Mouse (Mus musculus): ENCODE measurements around the gene Prdm11.

DNA sequence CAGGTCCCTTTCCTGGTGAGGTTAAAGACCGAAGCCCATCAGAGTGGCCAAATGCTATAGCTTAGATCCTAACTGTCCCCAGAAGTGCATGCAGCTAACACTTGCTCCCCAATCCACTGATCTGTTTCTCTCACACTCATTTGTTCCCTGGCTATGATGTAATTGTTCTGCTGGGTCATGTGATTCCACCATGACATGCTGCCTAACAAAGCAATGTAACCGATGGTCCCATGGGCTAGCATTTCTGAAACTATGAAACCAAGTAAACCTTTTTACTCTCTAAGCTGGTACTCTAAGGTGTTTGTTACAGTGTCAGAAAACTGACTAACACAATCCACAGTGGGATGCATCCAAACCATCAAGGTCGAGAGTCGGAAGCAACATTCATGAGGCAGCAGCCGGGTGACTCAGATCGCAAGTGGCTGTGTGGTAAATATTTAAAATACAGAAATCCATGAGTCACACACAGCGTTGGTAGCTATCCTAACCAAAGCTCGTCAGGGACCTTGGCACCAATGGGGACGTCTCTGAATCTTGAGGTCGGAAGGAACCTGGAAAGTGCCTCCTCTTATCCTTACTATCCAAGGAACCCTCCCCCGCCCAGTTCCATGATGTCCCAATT lies 100.7 kb downstream of the Prdm11 start:
- TF ChIP-seq GATA1 (IDR thresholded peaks at IDR 0.05; ENCODE audit: borderline replicate concordance, low read length) (no peak), CTCF (IDR thresholded peaks at IDR 0.05; ENCODE audit: low read depth, low read length) (no peak), GATA2 (IDR thresholded peaks at IDR 0.05; ENCODE audit: borderline replicate concordance, low read depth, low read length) (no peak), POLR2AphosphoS5 (IDR thresholded peaks at IDR 0.05; ENCODE audit: insufficient replicate concordance, low read depth, low read length) (no peak), TAL1 (conservative IDR thresholded peaks at IDR 0.05; ENCODE audit: low read depth, low read length) (no peak)

All from G1E (cell line).